Mouse (Mus musculus): ENCODE results near the gene Ermn.
A peak's percentile ranks its signal among the peaks of the same experiment; 100 is the strongest.

The Ermn gene

DNA sequence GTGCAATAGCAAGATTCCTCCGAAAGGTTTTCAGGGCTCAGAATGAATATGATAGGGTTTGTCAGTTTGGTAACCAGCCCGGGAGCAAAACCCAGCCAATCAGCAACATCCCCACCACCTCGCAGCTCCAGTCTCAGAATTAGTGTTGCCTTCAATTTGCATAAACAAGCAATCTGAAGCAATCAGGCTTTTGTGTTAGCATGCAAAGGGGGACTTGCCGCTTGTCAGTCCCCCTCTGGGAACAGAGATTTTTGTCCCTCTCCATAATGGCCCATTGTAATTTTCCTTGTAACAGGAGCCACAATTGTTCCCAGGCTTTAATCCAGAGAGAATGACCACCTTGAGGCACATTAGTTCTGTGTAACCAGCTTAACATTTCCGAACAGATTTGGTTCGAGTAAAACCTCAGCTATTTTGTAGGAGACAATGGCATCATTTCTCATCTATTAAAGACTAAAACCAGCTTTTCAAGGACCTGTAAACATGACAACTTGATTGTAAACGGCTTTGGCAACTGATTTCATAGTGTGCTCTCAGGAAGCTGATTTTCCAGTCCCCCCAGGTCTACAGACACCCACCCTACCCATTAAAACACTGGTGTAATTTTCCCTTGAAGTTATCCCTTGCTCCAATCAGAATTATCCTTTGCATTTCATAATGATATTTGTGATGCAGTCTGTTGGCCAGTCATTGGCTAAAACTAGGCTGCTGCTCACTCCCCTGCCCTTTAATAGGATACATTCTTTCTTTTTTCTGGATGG, at the start of gene Ermn:
Gene Ermn, minus strand, starts transcription at position 44 of the 761 bp plus-strand sequence.
- DNase-seq (ENCODE audit: low read depth, low spot score): no peak

- no peak for DNase-seq (ENCODE audit: low read depth, low spot score)
These were observed 42.2 kb upstream of the Ermn start for GRCm38 (mm10) chr2:58094818-58095217.

- DNase-seq (ENCODE audit: low read depth, low spot score): no peak
These were observed 33.8 kb upstream of the Ermn start for GRCm38 (mm10) chr2:58086420-58086819.

GRCm38 (mm10) chr2:58079849-58080248, 27.2 kb upstream of the Ermn start:
- no peak for DNase-seq (ENCODE audit: low read depth, low spot score)

- peak; percentile 64 for DNase-seq (ENCODE audit: low read depth, low spot score)
These were observed 2.7 kb upstream of the Ermn start for GRCm38 (mm10) chr2:58055383-58055782.

GRCm38 (mm10) chr2:58041867-58042266, 10.8 kb downstream of the Ermn start:
- no peak for DNase-seq (ENCODE audit: low read depth, low spot score)

GRCm38 (mm10) chr2:58036926-58037325, 15.7 kb downstream of the Ermn start:
- no peak for DNase-seq (ENCODE audit: low read depth, low spot score)

DNA sequence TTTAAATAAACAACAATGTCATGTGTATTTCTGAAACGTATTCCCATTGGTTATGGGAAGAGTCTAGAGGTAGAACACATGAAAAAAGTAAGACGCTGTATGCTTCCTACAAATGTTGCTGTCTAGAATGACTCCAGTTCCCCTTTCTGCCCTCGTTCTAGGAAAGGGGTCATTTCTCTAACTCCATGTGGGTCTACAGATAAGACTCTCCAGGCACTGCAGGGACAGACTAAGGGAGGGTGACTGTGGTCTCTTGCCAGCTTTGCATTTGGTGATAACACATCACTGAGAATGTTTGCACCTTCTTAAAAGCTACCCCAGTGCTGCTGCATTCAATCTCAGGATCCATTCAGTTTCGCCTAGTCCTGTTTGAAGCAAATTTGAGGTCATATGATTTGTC, 17.0 kb downstream of the Ermn start:
- no peak for DNase-seq (ENCODE audit: low read depth, low spot score)

DNA sequence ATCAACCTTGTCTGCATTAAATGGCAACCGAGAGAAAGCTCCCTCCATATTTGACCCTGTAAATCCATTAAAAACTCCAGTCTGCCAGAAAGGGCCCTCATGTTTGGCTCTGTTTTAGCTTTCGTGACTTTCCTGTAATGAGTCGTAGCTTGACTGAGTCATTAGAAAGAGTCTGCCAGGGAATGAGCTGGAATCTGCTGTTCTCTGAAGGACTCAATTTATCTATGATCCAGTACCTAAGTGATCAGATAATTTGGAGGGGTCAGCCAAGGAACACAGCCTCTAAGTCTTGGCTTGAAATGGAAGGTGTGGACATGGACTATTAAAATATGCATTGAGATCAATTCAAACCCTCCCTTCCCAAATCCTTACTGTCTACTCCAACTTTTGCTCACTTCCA, 21.2 kb downstream of the Ermn start:
- no peak for DNase-seq (ENCODE audit: low read depth, low spot score)

- DNase-seq (ENCODE audit: low read depth, low spot score): peak; percentile 67
These were observed 23.3 kb downstream of the Ermn start for GRCm38 (mm10) chr2:58029404-58029803.

- DNase-seq (ENCODE audit: low read depth, low spot score): no peak
These were observed 25.9 kb downstream of the Ermn start for GRCm38 (mm10) chr2:58026740-58027139.

GRCm38 (mm10) chr2:58023556-58023955, 29.1 kb downstream of the Ermn start:
- DNase-seq (ENCODE audit: low read depth, low spot score): no peak

DNA sequence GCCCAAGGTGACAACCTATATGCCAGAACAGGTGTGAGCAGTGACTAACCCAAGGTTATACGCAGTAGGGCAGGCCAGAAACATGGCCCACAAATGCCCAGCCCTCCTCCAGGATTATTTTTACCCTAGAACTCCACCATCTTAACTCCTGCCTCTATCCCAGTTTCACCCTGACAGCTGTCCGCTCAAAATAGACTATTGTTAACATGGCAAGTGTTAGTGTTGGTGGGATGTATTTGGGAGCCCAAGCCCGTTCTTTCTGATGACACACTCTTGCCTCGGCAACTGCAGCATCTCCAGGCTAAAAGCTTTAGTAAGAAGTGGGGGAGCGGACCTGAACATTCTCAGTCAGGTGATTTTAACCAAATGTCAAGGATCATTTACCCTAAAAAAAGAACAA, 45.6 kb downstream of the Ermn start:
- no peak for DNase-seq (ENCODE audit: low read depth, low spot score)

DNA sequence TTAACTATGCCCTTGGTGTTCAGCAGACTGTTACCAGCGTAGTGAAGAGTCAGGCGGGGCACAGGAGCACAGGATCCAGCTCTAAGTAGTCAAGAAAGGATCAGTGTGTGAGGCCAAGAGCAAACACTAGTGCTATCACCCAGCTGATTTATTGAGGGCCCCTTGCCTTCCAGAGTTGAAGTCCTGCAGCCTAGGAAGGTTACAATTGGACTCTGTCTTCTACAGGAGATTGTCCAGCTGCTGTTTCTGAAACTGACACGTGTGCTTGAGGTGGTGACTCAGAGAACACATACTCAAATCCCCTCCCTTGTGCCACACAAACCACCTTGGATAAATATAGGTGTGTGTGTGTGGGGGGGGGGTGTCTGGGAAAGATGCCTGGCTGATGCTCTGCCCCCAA, 51.2 kb downstream of the Ermn start:
- DNase-seq (ENCODE audit: low read depth, low spot score): no peak

DNA sequence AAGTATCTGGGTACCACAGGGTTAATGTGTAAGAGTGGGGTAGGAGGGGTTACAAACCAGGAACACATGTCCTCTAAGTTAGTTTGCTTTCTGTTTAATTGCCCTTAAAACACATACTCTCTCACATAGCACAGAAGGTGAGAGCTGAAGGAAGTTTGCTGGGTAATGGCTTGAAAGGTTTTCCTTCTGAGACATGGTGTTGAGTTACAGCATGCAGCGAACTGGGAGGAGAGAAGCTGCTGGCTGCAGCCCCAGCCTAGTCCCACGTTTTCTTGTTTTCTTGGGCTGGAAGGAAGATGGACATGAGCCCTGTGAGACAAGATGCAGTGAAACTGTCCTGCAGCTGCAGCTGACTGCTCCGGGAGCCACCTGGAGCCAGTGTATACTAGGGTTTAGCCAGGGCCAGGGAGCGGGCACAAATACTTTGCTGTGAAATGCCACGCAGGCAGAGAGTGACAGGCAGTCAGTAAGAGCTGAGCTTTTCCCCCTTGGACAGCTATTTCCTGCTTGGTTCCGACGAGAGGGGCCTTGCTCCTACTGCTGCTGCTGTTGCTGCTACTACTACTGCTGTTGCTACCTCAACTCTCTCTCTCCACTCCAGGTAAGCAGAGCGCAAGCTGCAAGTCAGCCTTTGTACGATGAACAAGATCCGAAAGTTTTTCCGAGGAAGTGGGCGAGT, 54.8 kb downstream of the Ermn start, which contains the start of gene Galnt5:
Gene Galnt5, plus strand, starts transcription at position 133 of the 679 bp plus-strand sequence.
- no peak for DNase-seq (ENCODE audit: low read depth, low spot score)
